Mouse (Mus musculus): ENCODE data around the gene Grik2. TPM values are rescaled to one million over a fixed set of nuclear protein-coding genes. Genes with fewer than 3 reads are reported as not detected.
"Not testable (repeated sequence)": the region's sequence is repeated elsewhere in the genome, so short reads cannot be mapped to it uniquely, and the experiment has no call there.

Grik2 gene
- total and polyA plus RNA-seq, 2 experiments from 2014 or later: 0.15 to 0.30 TPM

DNA sequence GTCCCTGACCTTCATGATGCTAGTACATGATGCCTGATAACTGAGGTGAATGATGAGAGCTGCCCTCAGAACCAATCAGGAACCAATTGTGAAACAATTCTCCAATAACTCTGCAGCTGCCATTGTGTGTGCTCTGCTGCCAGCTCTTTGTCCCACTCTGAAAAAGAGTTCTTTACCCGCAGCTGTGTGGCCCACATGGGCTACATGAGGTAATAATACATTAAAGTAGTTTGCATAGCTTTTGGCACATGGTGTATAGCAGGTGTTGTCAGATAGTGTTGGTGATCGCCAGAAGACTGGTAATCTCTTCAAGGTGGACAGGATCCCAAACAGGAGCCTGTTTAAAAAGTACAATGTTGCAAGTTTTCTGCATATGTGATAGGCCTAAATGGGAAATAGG, 351.5 kb downstream of the Grik2 start:
- no peaks in the 10 kb centered on the region for H3K9me3 ChIP-seq (replicated peaks; ENCODE audit: control insufficient read depth, low read length)
- no peak overlapping the region for H3K4me3 ChIP-seq (ENCODE audit: low read depth, low read length)
- WGBS: 58% methylated on average over 2 of the region's 2 CpGs
- no peak for TF ChIP-seq CTCF (IDR thresholded peaks at IDR 0.05; ENCODE audit: low read depth)
- TF ChIP-seq EP300 (IDR thresholded peaks at IDR 0.05; ENCODE audit: low read depth): no peak
- no peak overlapping the region for H3K27ac ChIP-seq (ENCODE audit: low read depth)
- no peak overlapping the region for H3K4me2 ChIP-seq (ENCODE audit: low read depth, low read length)
- H3K4me1 ChIP-seq (ENCODE audit: control insufficient read depth, insufficient read depth): no peaks in the 10 kb centered on the region
- DNase-seq (ENCODE audit: low spot score) (no peak), ATAC-seq (ENCODE audit: insufficient read depth, low read depth) (no peak)
- no peak overlapping the region for H3K9ac ChIP-seq (replicated peaks; ENCODE audit: low read depth, low read length)
- H3K27me3 ChIP-seq (ENCODE audit: control insufficient read depth, insufficient read depth, low read length): no peaks in the 10 kb centered on the region
- no peaks in the 10 kb centered on the region for H3K36me3 ChIP-seq (replicated peaks; ENCODE audit: control insufficient read depth, insufficient read depth, low read length)

- H3K4me2 ChIP-seq (ENCODE audit: low read depth, low read length): no peak overlapping the region
- H3K4me3 ChIP-seq (ENCODE audit: low read depth, low read length): no peak overlapping the region
- H3K9me3 ChIP-seq (replicated peaks; ENCODE audit: control insufficient read depth, low read length): no peaks in the 10 kb centered on the region
- no peak for TF ChIP-seq CTCF (IDR thresholded peaks at IDR 0.05; ENCODE audit: low read depth)
- TF ChIP-seq EP300 (IDR thresholded peaks at IDR 0.05; ENCODE audit: low read depth): no peak
- WGBS: 74% methylated on average over 2 of the region's 2 CpGs
- no peaks in the 10 kb centered on the region for H3K4me1 ChIP-seq (ENCODE audit: control insufficient read depth, insufficient read depth)
- H3K27ac ChIP-seq (ENCODE audit: low read depth): no peak overlapping the region
- no peak overlapping the region for H3K9ac ChIP-seq (replicated peaks; ENCODE audit: low read depth, low read length)
- no peak for DNase-seq (ENCODE audit: low spot score)
- no peak for ATAC-seq (ENCODE audit: insufficient read depth, low read depth)
- no peaks in the 10 kb centered on the region for H3K27me3 ChIP-seq (ENCODE audit: control insufficient read depth, insufficient read depth, low read length)
- H3K36me3 ChIP-seq (replicated peaks; ENCODE audit: control insufficient read depth, insufficient read depth, low read length): no peaks in the 10 kb centered on the region
Measured at GRCm38 (mm10) chr10:49436301-49436700, 352.3 kb downstream of the Grik2 start.

DNA sequence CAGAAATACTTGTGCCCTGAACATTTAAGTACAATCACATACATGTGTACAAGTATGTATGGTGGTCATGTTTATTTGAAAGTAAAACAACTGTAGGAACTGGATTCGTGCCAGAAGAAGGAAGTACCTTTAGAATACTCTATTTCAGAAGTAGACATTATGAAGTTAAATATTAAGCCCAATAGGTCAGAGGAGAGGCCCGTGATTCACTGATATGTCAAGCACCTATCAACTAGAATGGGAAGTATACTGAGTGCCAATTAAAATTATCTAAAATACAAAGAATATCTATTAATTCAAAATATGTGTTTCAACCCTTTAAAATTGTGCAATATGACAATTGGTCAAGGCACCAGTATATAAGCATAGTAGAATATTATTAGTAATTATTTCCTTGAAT, 355.7 kb downstream of the Grik2 start:
- 68% methylated on average over 2 of the region's 2 CpGs for WGBS
- Histone ChIP-seq H3K9ac (replicated peaks; ENCODE audit: low read depth, low read length) (no peak overlapping the region), H3K9me3 (replicated peaks; ENCODE audit: control insufficient read depth, low read length) (no peaks in the 10 kb centered on the region), H3K27ac (ENCODE audit: low read depth) (no peak overlapping the region), H3K27me3 (ENCODE audit: control insufficient read depth, insufficient read depth, low read length) (no peaks in the 10 kb centered on the region), H3K4me2 (ENCODE audit: low read depth, low read length) (no peak overlapping the region), H3K4me3 (ENCODE audit: low read depth, low read length) (no peak overlapping the region), H3K4me1 (ENCODE audit: control insufficient read depth, insufficient read depth) (no peaks in the 10 kb centered on the region), H3K36me3 (replicated peaks; ENCODE audit: control insufficient read depth, insufficient read depth, low read length) (no peaks in the 10 kb centered on the region)
- TF ChIP-seq CTCF (IDR thresholded peaks at IDR 0.05; ENCODE audit: low read depth): no peak
- TF ChIP-seq EP300 (IDR thresholded peaks at IDR 0.05; ENCODE audit: low read depth): no peak
- ATAC-seq (ENCODE audit: insufficient read depth, low read depth) (no peak), DNase-seq (ENCODE audit: low spot score) (no peak)

GRCm38 (mm10) chr10:49417206-49417605, 371.4 kb downstream of the Grik2 start:
- H3K27me3 ChIP-seq (ENCODE audit: control insufficient read depth, insufficient read depth, low read length); H3K4me1 ChIP-seq (ENCODE audit: control insufficient read depth, insufficient read depth); H3K9ac ChIP-seq (replicated peaks; ENCODE audit: low read depth, low read length); DNase-seq (ENCODE audit: low spot score); H3K9me3 ChIP-seq (replicated peaks; ENCODE audit: control insufficient read depth, low read length); H3K4me3 ChIP-seq (ENCODE audit: low read depth, low read length); H3K27ac ChIP-seq (ENCODE audit: low read depth); ATAC-seq (ENCODE audit: insufficient read depth, low read depth); H3K36me3 ChIP-seq (replicated peaks; ENCODE audit: control insufficient read depth, insufficient read depth, low read length); H3K4me2 ChIP-seq (ENCODE audit: low read depth, low read length): not testable (repeated sequence)
- WGBS: 71% methylated on average over 1 of the region's 1 CpGs

DNA sequence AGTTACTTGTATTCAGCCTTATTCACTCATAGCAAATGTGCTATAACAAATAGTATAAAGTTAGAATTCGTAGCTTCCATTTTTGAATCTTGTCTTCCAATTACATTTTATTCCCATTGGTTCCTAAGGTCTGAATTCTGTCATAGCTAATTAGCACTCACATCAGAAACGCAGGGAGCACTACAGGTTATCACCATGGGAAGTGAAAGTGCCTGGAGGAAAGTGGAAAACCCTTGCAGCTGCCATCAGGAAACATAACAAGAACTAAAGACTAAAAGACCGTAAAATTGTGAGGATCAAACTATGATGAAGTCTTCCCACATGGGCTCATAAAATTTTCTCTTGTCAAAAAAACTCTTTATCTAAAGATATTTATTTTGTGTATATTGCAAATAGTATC, 405.6 kb downstream of the Grik2 start:
- no peaks in the 10 kb centered on the region for H3K9me3 ChIP-seq (replicated peaks; ENCODE audit: control insufficient read depth, low read length)

DNA sequence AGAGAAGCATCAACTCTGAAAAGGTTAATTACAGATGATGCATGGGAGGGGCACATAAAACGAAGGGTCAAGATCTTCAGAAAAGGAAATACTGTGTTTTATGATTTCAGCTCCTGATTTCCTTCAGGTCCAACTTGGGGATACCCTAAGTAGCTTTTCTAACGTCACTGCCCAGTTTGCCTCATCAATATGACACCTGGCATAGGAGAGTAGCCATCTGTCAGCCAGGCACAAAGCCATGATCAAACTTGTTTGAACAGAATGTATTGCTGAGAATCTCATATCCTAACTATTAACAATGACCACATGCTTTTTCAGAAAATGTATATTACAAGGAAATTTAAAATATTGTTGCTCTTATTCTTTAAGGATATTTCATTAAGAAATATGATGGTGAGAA, 406.7 kb downstream of the Grik2 start:
- TF ChIP-seq EP300 (IDR thresholded peaks at IDR 0.05; ENCODE audit: low read depth) (no peak), CTCF (IDR thresholded peaks at IDR 0.05; ENCODE audit: low read depth) (no peak)
- DNase-seq (ENCODE audit: low spot score) (no peak), ATAC-seq (ENCODE audit: insufficient read depth, low read depth) (no peak)
- no peaks in the 10 kb centered on the region for H3K9me3 ChIP-seq (replicated peaks; ENCODE audit: control insufficient read depth, low read length)
- H3K4me2 ChIP-seq (ENCODE audit: low read depth, low read length): no peak overlapping the region
- H3K36me3 ChIP-seq (replicated peaks; ENCODE audit: control insufficient read depth, insufficient read depth, low read length): no peaks in the 10 kb centered on the region
- H3K9ac ChIP-seq (replicated peaks; ENCODE audit: low read depth, low read length): no peak overlapping the region
- no peaks in the 10 kb centered on the region for H3K4me1 ChIP-seq (ENCODE audit: control insufficient read depth, insufficient read depth)
- H3K27me3 ChIP-seq (ENCODE audit: control insufficient read depth, insufficient read depth, low read length): no peaks in the 10 kb centered on the region
- 44% methylated on average over 2 of the region's 2 CpGs for WGBS
- no peak overlapping the region for H3K27ac ChIP-seq (ENCODE audit: low read depth)
- no peak overlapping the region for H3K4me3 ChIP-seq (ENCODE audit: low read depth, low read length)

More for the DNA sequence above, 405.6 kb downstream of the Grik2 start:
- no peak overlapping the region for H3K4me2 ChIP-seq (ENCODE audit: low read depth, low read length)
- H3K4me1 ChIP-seq (ENCODE audit: control insufficient read depth, insufficient read depth): no peaks in the 10 kb centered on the region
- H3K27ac ChIP-seq (ENCODE audit: low read depth): no peak overlapping the region
- DNase-seq (ENCODE audit: low spot score): no peak
- 53% methylated on average over 3 of the region's 3 CpGs for WGBS
- no peaks in the 10 kb centered on the region for H3K36me3 ChIP-seq (replicated peaks; ENCODE audit: control insufficient read depth, insufficient read depth, low read length)
- no peak overlapping the region for H3K4me3 ChIP-seq (ENCODE audit: low read depth, low read length)
- TF ChIP-seq CTCF (IDR thresholded peaks at IDR 0.05; ENCODE audit: low read depth) (no peak), EP300 (IDR thresholded peaks at IDR 0.05; ENCODE audit: low read depth) (no peak)
- H3K27me3 ChIP-seq (ENCODE audit: control insufficient read depth, insufficient read depth, low read length): no peaks in the 10 kb centered on the region
- H3K9ac ChIP-seq (replicated peaks; ENCODE audit: low read depth, low read length): no peak overlapping the region
- no peak for ATAC-seq (ENCODE audit: insufficient read depth, low read depth)

Measured in heart, postnatal 0 days (tissue).